In the genomic region with DNA sequence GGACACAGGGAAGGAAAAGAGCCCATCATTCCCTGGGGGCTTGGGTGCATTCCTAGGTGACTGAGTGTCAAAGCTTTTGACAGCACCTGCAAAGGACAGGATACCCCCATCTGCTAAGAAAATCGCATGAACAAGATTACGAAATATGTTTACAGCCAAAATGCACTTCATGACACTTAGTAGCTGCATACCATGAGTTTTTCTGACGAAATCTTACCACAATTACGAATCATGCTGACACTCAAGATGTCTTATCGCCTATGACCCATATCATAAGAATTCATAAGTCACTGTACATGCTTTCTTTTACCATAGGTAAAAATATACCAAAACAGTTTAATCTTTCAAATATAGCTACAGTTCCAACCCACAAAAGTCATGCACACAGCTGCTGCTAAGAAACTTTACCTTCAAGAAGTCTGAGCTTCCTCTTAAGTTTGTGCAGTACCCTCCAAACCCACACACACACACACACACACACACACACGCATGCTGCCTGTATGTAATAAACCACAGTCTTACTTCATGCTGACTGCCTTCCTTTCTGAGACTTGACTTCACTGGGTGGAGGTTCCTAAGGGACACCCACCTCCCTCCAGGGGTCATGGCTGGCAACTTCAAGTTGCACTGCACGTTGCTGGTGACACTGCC, we compare ENCODE assay signal across 14 mouse cellular contexts.
DNase-seq lines count a peak whose midpoint lies in the region; ATAC-seq and TF ChIP-seq lines count a peak whose summit lies in the region.
"Had no signal": no experiment of that assay in that cellular context is flagged by ENCODE, and none has a peak within 500 bp of the region (broad histone marks: within the 10 kb centered on the region; RNA-seq: fewer than 3 reads in every experiment).

No protein-coding gene starts in this region.

- ATAC-seq in hematopoietic stem cell, adult 5-6 weeks (replicated peaks in 1 of 2; ENCODE audit: insufficient read depth in 1 of 2, low FRiP score in 2 of 2, low TSS enrichment in 1 of 2, low read depth in 1 of 2, poor library complexity in 2 of 2, severe bottlenecking in 2 of 2): peak; percentile 97 to 98
- no peak for ATAC-seq in erythroid progenitor cell, adult 5-6 weeks (replicated peaks; ENCODE audit: low FRiP score, poor library complexity, severe bottlenecking)
- ATAC-seq: Patski had no signal

- H3ac ChIP-seq in C2C12 (ENCODE audit: control insufficient read depth, insufficient read length, low read depth): no peak overlapping the region

- H3K4me3 ChIP-seq in C2C12 (ENCODE audit: insufficient read depth, poor library complexity, severe bottlenecking): no peak overlapping the region
- H3K4me3 ChIP-seq in spleen, adult 2 months (ENCODE audit: extremely low read depth, insufficient read depth, insufficient read length): no peak overlapping the region
- H3K4me3 ChIP-seq in embryonic facial prominence, embryonic 10.5 days: no peak overlapping the region
- H3K4me3 ChIP-seq: erythroblast, embryonic 14.5 days; heart, embryonic 15.5 days; layer of hippocampus, adult 2 months; limb, embryonic 10.5 days; neural tube, embryonic 15.5 days had no signal

- peaks cover 23% of the 10 kb centered on the region for H3K79me2 ChIP-seq in C2C12 (ENCODE audit: control insufficient read depth, insufficient read depth)

- DNase-seq in 3134 (ENCODE audit: extremely low read depth, insufficient read length, low spot score): peak; percentile 55
- peak; percentile 46 to 51 for DNase-seq in spleen, adult 2 months (ENCODE audit: low read depth in 1 of 2, low spot score in 2 of 2)
- no peak for DNase-seq in kidney, postnatal 25 days
- DNase-seq in embryonic facial prominence, embryonic 10.5 days (ENCODE audit: low spot score): no peak
- DNase-seq: cerebellum, postnatal 36 days had no signal

- no peak for TF ChIP-seq CTCF in C2C12 (IDR thresholded peaks at IDR 0.05; ENCODE audit: control insufficient read depth, insufficient read depth, insufficient read length)
- no peak for TF ChIP-seq CTCF in spleen, adult 2 months (IDR thresholded peaks at IDR 0.05; ENCODE audit: extremely low read depth, insufficient read depth, insufficient read length, insufficient replicate concordance)

- no peaks in the 10 kb centered on the region for H3K9me3 ChIP-seq in embryonic facial prominence, embryonic 10.5 days
- H3K9me3 ChIP-seq: heart, embryonic 15.5 days; limb, embryonic 10.5 days; neural tube, embryonic 15.5 days had no signal

- WGBS in spleen, adult 2 months: 15% methylated on average over 7 of the region's 7 CpGs
- WGBS in embryonic facial prominence, embryonic 10.5 days: 86% methylated on average over 7 of the region's 7 CpGs

- H3K27me3 ChIP-seq in C2C12 (ENCODE audit: control insufficient read depth, insufficient read depth, insufficient read length): no peaks in the 10 kb centered on the region
- H3K27me3 ChIP-seq in spleen, adult 2 months (ENCODE audit: control insufficient read depth, insufficient read depth, low read length): no peaks in the 10 kb centered on the region
- H3K27me3 ChIP-seq in embryonic facial prominence, embryonic 10.5 days (replicated peaks; ENCODE audit: low read depth, poor library complexity, severe bottlenecking): no peaks in the 10 kb centered on the region
- H3K27me3 ChIP-seq: heart, embryonic 15.5 days; neural tube, embryonic 15.5 days; Patski had no signal

- H3K36me3 ChIP-seq in C2C12 (ENCODE audit: control insufficient read depth, insufficient read depth): no peaks in the 10 kb centered on the region
- H3K36me3 ChIP-seq in spleen, adult 2 months (ENCODE audit: control insufficient read depth, insufficient read depth, low read length): no peaks in the 10 kb centered on the region
- H3K36me3 ChIP-seq in embryonic facial prominence, embryonic 10.5 days (replicated peaks): no peaks in the 10 kb centered on the region
- H3K36me3 ChIP-seq: heart, embryonic 15.5 days had no signal

- H3K4me1 ChIP-seq in spleen, adult 2 months (ENCODE audit: control insufficient read depth, insufficient read depth, insufficient read length): peaks cover 5% of the 10 kb centered on the region
- H3K4me1 ChIP-seq in embryonic facial prominence, embryonic 10.5 days: no peaks in the 10 kb centered on the region

- H3K79me3 ChIP-seq in C2C12 (ENCODE audit: low read depth): no peaks in the 10 kb centered on the region

- H3K27ac ChIP-seq in spleen, adult 2 months (ENCODE audit: insufficient read depth, low read length): peak overlapping the region; percentile 60; the same call in 1 of the 2 replicates
- no peak overlapping the region for H3K27ac ChIP-seq in embryonic facial prominence, embryonic 10.5 days (replicated peaks)
- H3K27ac ChIP-seq: heart, embryonic 15.5 days; layer of hippocampus, adult 2 months; limb, embryonic 10.5 days; neural tube, embryonic 15.5 days had no signal

- TF ChIP-seq POLR2A in spleen, adult 2 months (IDR thresholded peaks at IDR 0.05; ENCODE audit: low read depth, low read length): no peak

TF ChIP-seq in C2C12, 6 proteins besides CTCF, POLR2A, EP300 and RAD21:
- TF ChIP-seq FOSL1 (IDR thresholded peaks at IDR 0.05; ENCODE audit: insufficient read depth, low read length, poor library complexity, severe bottlenecking) (peak; percentile 87), MYOG (IDR thresholded peaks at IDR 0.05; ENCODE audit: control insufficient read depth, extremely low read depth, insufficient read length) (no peak), MAX (IDR thresholded peaks at IDR 0.05) (peak; percentile 65), CEBPB (IDR thresholded peaks at IDR 0.05; ENCODE audit: low read depth) (peak; percentile 93), MYOD1 (IDR thresholded peaks at IDR 0.05; ENCODE audit: control insufficient read depth, insufficient read length, low read depth) (peak; percentile 34), USF1 (IDR thresholded peaks at IDR 0.05; ENCODE audit: low read depth) (no peak)
TF ChIP-seq in C2C12: peak in this region for 4.

Comparison
In these comparisons a context has a peak if more than half of its experiments do, and no peak if none do; other contexts are left out.
1. DNase-seq: peak in 3134 (single experiment) and spleen, adult 2 months (2 of 2); none in kidney, postnatal 25 days (0 of 2) and embryonic facial prominence, embryonic 10.5 days (single experiment).